9 mouse cellular contexts compared by ENCODE assay signal in the genomic region with DNA sequence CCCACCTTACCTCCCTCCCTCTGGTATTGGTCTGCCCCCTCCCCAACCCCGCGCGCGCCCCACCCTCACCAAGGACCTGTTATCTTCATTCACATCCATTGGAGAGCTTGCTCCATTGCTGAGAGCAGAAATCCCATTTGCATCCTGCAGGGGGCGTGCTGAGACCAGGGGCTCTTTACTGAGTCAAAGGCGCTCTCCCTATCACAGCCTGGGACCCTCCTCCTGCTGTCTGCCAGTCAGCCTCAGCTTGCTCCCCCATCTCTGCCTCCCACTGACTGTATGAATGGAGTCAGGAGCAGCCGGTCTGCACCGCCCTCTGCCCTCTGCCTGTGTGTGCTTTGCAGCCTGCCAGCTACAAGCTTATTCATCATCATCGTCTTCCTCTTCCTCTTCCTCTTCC.
DNase-seq lines count a peak whose midpoint lies in the region; ATAC-seq lines count a peak whose summit lies in the region.
"Had no signal": no experiment of that assay in that cellular context is flagged by ENCODE, and none has a peak within 500 bp of the region (broad histone marks: within the 10 kb centered on the region; RNA-seq: fewer than 3 reads in every experiment).

No protein-coding gene starts in this region.

- 31% methylated on average over 9 of the region's 9 CpGs for WGBS in kidney, embryonic 15.5 days
- 29% methylated on average over 9 of the region's 9 CpGs for WGBS in forebrain, embryonic 15.5 days
- 26% methylated on average over 9 of the region's 9 CpGs for WGBS in midbrain, embryonic 13.5 days

- H3K27me3 ChIP-seq in kidney, embryonic 15.5 days, result peaks cover 51% of the 10 kb centered on the region
- H3K27me3 ChIP-seq in forebrain, embryonic 15.5 days, result no peaks in the 10 kb centered on the region
- H3K27me3 ChIP-seq in midbrain, embryonic 13.5 days, result no peaks in the 10 kb centered on the region
- H3K27me3 ChIP-seq: embryonic facial prominence, embryonic 15.5 days had no signal

- H3K27ac ChIP-seq in kidney, embryonic 15.5 days, result no peak overlapping the region
- no peak overlapping the region for H3K27ac ChIP-seq in forebrain, embryonic 15.5 days (replicated peaks)
- no peak overlapping the region for H3K27ac ChIP-seq in midbrain, embryonic 13.5 days
- H3K27ac ChIP-seq: embryonic facial prominence, embryonic 15.5 days had no signal

- no peak for DNase-seq in kidney, adult 18-20 months
- DNase-seq in R1 (ENCODE audit: low read depth, low spot score), result peak; percentile 73
- no peak for DNase-seq in thymus, postnatal 14 days
- DNase-seq in urinary bladder, postnatal 4 days (ENCODE audit: low spot score in 2 of 2), result no peak
- no peak for DNase-seq in thymus, postnatal 25 days

- H3K36me3 ChIP-seq in kidney, embryonic 15.5 days, result no peaks in the 10 kb centered on the region
- H3K36me3 ChIP-seq in forebrain, embryonic 15.5 days, result no peaks in the 10 kb centered on the region
- no peaks in the 10 kb centered on the region for H3K36me3 ChIP-seq in midbrain, embryonic 13.5 days
- H3K36me3 ChIP-seq: embryonic facial prominence, embryonic 15.5 days had no signal

- peak; percentile 73; the same call in 1 of the 2 replicates for ATAC-seq in kidney, embryonic 15.5 days (replicated peaks; ENCODE audit: low FRiP score)
- 0 out of 2 replicates have a peak, but pooled peaks have one; percentile 75 for ATAC-seq in forebrain, embryonic 15.5 days (replicated peaks)
- peak; percentile 85 for ATAC-seq in midbrain, embryonic 13.5 days

- no peak overlapping the region for H3K9ac ChIP-seq in kidney, embryonic 15.5 days
- no peak overlapping the region for H3K9ac ChIP-seq in forebrain, embryonic 15.5 days (replicated peaks)
- H3K9ac ChIP-seq in midbrain, embryonic 13.5 days (replicated peaks), result no peak overlapping the region
- H3K9ac ChIP-seq: embryonic facial prominence, embryonic 15.5 days had no signal

- no peak overlapping the region for H3K4me3 ChIP-seq in kidney, embryonic 15.5 days (replicated peaks)
- no peak overlapping the region for H3K4me3 ChIP-seq in forebrain, embryonic 15.5 days
- no peak overlapping the region for H3K4me3 ChIP-seq in midbrain, embryonic 13.5 days (replicated peaks)
- H3K4me3 ChIP-seq: embryonic facial prominence, embryonic 15.5 days had no signal

- H3K9me3 ChIP-seq in kidney, embryonic 15.5 days (replicated peaks), result no peaks in the 10 kb centered on the region
- no peaks in the 10 kb centered on the region for H3K9me3 ChIP-seq in forebrain, embryonic 15.5 days
- H3K9me3 ChIP-seq in midbrain, embryonic 13.5 days, result no peaks in the 10 kb centered on the region
- H3K9me3 ChIP-seq: embryonic facial prominence, embryonic 15.5 days had no signal

- H3K4me1 ChIP-seq in kidney, embryonic 15.5 days, result peaks cover 23% of the 10 kb centered on the region
- peaks cover 4% of the 10 kb centered on the region for H3K4me1 ChIP-seq in forebrain, embryonic 15.5 days
- H3K4me1 ChIP-seq in midbrain, embryonic 13.5 days (replicated peaks), result peaks cover 17% of the 10 kb centered on the region
- H3K4me1 ChIP-seq: embryonic facial prominence, embryonic 15.5 days had no signal

- no peak overlapping the region for H3K4me2 ChIP-seq in kidney, embryonic 15.5 days
- H3K4me2 ChIP-seq in forebrain, embryonic 15.5 days (replicated peaks), result no peak overlapping the region
- H3K4me2 ChIP-seq in midbrain, embryonic 13.5 days (replicated peaks), result no peak overlapping the region
- H3K4me2 ChIP-seq: embryonic facial prominence, embryonic 15.5 days had no signal
